Mouse (Mus musculus) neural tube, embryonic 10.5 days (tissue): ENCODE results near the gene Elmsan1.
A peak's percentile ranks its signal among the peaks of the same experiment; 100 is the strongest.

Source experiments
- DNase-seq: peaks from one replicate; pipeline ENCODE4 v3.0.0-alpha.2; 2017; ENCODE audit warnings: low spot score; ENCODE audit errors: extremely low spot score

Gene Elmsan1

GRCm38 (mm10) chr12:84152352-84153190, 66.1 kb downstream of the Elmsan1 start:
- no peak for DNase-seq

GRCm38 (mm10) chr12:84151911-84152310, 66.8 kb downstream of the Elmsan1 start:
- no peak for DNase-seq

GRCm38 (mm10) chr12:84150976-84151375, 67.7 kb downstream of the Elmsan1 start:
- no peak for DNase-seq

GRCm38 (mm10) chr12:84149971-84150370, 68.7 kb downstream of the Elmsan1 start:
- no peak for DNase-seq

GRCm38 (mm10) chr12:84148622-84149012, 70.1 kb downstream of the Elmsan1 start:
- DNase-seq: no peak

GRCm38 (mm10) chr12:84147954-84148621, 70.6 kb downstream of the Elmsan1 start, which contains the start of gene Pnma1:
Gene Pnma1 (minus strand): TSS chr12:84148489.
- peak; percentile 87 for DNase-seq

- DNase-seq: no peak
These were observed 76.2 kb downstream of the Elmsan1 start for GRCm38 (mm10) chr12:84142281-84143050.

GRCm38 (mm10) chr12:84141271-84141670, 77.4 kb downstream of the Elmsan1 start:
- DNase-seq: no peak

- no peak for DNase-seq
These were observed 78.5 kb downstream of the Elmsan1 start for GRCm38 (mm10) chr12:84140135-84140534.

- no peak for DNase-seq
These were observed 81.5 kb downstream of the Elmsan1 start for GRCm38 (mm10) chr12:84137131-84137530.

GRCm38 (mm10) chr12:84132265-84132664, 86.4 kb downstream of the Elmsan1 start:
- no peak for DNase-seq

- no peak for DNase-seq
These were observed 88.8 kb downstream of the Elmsan1 start for GRCm38 (mm10) chr12:84129931-84130330.

GRCm38 (mm10) chr12:84128576-84128975, 90.1 kb downstream of the Elmsan1 start:
- DNase-seq: no peak

- DNase-seq: no peak
These were observed 91.8 kb downstream of the Elmsan1 start for GRCm38 (mm10) chr12:84126899-84127298.

- no peak for DNase-seq
These were observed 92.8 kb downstream of the Elmsan1 start for GRCm38 (mm10) chr12:84125892-84126291.

- DNase-seq: no peak
These were observed 99.1 kb downstream of the Elmsan1 start for GRCm38 (mm10) chr12:84119584-84119983.

- peak; percentile 95 for DNase-seq
These were observed 104.3 kb downstream of the Elmsan1 start, which contains the start of gene Dnal1 for GRCm38 (mm10) chr12:84114153-84114994. Gene Dnal1 (plus strand): TSS chr12:84114366.

- no peak for DNase-seq
These were observed 105.0 kb downstream of the Elmsan1 start for GRCm38 (mm10) chr12:84113676-84114075.

GRCm38 (mm10) chr12:84110814-84111213, 107.9 kb downstream of the Elmsan1 start:
- no peak for DNase-seq

- no peak for DNase-seq
These were observed 108.8 kb downstream of the Elmsan1 start for GRCm38 (mm10) chr12:84109924-84110323.

- DNase-seq: no peak
These were observed 111.0 kb downstream of the Elmsan1 start for GRCm38 (mm10) chr12:84107692-84108091.
